Mouse (Mus musculus) hindbrain, embryonic 11.5 days (tissue): ENCODE measurements around the gene BC117090. TPM values are rescaled to one million over a fixed set of nuclear protein-coding genes. Genes with fewer than 3 reads are reported as not detected.

Experiments
- polyA plus RNA-seq: library from polyadenylated mRNA; unstranded; fragments of >200 nt; fragmentation: Nextera tagmentation; extraction: Ambion mirVana; gene quantifications from 2 replicates; pipeline ENCODE4 v1.2.1, GENCODE M21; 2014

BC117090 gene
- polyA plus RNA-seq, 1 experiment from 2014 or later, result not detected

Other genes with a start within 250 kb of the BC117090 start
- 0.15 TPM in 1 of 2 replicates, not detected in the other for gene Csta1, start 203.1 kb downstream of the BC117090 start, polyA plus RNA-seq
- not detected in 2 replicates for gene Stfa2l1, start 177.5 kb downstream of the BC117090 start, polyA plus RNA-seq
- 1.7 TPM in 1 of 2 replicates, not detected in the other for gene Gm5483, start 150.1 kb downstream of the BC117090 start, polyA plus RNA-seq
- not detected in 2 replicates for gene Gm5416, start 123.9 kb downstream of the BC117090 start, polyA plus RNA-seq
- gene 2010005H15Rik, start 112.9 kb downstream of the BC117090 start, polyA plus RNA-seq, result 0.28 TPM in 1 of 2 replicates, not detected in the other
- gene Stfa1, start 57.4 kb downstream of the BC117090 start, polyA plus RNA-seq, result 1.8 and 2.3 TPM in 2 replicates
- gene BC100530, start 33.4 kb upstream of the BC117090 start, polyA plus RNA-seq, result 1.0 and 1.2 TPM in 2 replicates
- gene Stfa2, start 74.1 kb upstream of the BC117090 start, polyA plus RNA-seq, result not detected in 2 replicates
- not detected in 2 replicates for gene Stfa3, start 121.1 kb upstream of the BC117090 start, polyA plus RNA-seq
- not detected in 2 replicates for gene Casr, start 227.8 kb upstream of the BC117090 start, polyA plus RNA-seq